Mouse (Mus musculus) lung, postnatal 36 days (tissue): ENCODE data around the gene Ubac2.

Experiments
- DNase-seq: peaks from one replicate; pipeline ENCODE4 v3.0.0; 2022; ENCODE audit warnings: mixed read lengths

The Ubac2 gene

DNA sequence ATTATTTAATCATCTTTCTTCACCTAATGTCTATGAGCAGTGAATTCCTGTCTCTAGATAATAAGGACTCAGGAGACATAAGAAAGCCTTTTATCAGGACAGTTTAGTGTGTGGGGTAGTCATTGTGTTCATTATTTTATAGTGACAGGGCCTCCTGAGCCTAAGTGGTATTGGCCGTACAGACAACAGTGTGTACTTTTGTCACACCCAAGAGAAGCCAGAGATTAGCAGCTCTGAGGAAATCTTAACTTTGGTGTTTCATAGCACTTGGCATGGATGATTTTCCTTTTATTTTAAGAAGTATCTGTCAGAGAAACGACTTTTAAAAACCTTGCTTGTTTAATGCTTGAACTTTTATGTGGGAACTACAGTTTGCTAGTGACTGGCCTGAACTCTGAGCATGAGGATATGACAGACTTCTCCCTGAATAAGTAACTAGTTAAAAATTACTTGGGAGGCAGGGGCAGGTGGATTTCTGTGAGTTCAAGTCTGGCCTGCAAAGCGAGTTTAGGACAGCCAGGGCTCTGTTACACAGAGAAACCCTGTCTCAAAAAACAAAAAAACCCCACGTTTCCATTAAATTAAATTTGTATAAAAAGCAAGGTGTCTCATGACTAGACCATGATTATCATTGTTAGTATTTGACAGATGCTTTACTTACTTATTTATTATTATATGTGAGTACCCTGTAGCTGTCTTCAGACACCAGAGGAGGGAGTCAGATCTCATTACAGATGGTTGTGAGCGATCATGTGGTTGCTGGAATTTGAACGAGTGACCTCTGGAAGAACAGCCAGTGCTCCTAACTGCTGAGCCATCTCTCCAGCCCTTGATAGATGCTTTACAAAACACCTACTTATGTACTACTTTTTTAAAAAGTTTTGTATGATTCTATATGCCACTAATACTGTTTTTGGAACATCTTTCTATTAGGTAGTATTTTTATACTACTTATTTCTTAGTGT lies 18.0 kb downstream of the Ubac2 start:
- no peak for DNase-seq

DNA sequence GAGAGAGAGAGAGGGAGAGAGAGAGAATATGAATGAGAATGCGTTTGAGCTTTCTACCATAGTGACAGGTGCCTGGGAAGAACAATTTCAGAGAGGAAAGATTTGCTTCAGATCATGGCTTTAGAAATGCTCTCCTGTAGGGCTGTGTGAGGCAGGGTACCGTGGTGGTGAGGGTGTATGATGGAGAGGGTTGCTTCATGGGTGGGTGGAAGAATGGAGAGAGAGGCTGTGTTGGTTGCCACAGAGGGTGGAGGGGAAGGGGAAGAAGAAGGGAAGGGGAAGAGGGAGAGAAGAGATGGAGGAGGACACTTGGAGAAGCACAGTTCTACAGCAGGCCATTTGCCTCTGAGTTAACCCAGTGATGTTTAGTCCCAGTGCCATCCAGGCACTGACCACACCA lies 19.4 kb downstream of the Ubac2 start:
- DNase-seq = no peak

DNA sequence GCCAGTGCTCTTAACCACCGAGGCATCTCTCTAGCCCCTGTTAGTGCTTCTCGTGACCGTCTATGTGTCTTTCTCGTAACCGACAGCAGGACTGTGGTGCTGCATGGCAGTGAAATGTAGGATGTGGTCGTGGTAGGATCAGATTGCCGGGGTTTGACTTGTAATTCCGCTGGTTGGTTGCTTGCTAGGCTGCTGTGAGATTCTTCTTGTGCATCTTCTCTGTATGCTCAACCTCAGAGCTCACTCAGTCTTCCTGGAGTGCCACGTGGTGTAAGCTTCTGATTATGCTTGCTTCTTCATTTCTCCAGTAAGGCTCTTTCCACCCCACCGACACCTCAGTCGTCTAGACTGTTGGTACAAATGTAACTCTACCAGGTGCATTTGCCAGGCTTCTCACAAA lies 20.1 kb downstream of the Ubac2 start:
- DNase-seq = no peak

DNA sequence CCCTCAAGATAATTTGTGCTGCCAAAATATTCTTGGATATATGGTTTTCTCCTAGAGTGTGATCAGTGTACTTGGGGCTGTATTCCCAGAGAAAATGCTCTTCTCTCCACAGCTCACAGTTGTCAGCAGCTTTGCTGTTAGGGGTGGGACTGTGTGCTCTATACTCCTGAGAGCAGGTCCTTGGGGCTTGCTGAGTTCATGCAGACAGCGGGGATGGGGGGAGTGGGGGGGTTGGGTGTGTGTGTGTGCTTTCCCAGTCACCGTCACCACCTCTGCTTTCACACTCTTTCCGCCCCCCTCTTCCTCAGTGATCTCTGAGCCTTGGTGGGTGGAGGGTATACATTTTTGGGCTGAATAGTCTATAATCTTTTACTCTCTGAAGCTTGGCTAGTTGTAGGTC lies 20.7 kb downstream of the Ubac2 start:
- no peak for DNase-seq

DNA sequence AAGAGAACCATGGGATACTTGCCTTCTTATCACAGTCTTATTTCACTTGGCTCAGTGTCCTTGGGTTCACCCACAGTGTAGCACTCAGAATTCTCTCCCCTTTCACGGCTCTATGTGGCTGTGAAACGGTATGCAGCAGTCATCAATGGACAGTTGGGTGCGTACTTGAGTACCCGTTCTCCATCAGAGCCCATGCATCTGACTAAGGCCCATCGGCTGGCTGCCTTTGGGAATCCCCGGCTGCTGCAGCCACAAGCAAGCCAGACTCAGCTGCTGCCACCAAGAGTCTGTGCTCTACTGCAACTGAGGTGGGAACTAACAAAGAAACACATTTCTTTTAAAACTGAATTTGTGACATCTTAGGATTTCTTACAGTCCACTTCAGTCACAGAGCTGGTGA lies 23.1 kb downstream of the Ubac2 start:
- no peak for DNase-seq

DNA sequence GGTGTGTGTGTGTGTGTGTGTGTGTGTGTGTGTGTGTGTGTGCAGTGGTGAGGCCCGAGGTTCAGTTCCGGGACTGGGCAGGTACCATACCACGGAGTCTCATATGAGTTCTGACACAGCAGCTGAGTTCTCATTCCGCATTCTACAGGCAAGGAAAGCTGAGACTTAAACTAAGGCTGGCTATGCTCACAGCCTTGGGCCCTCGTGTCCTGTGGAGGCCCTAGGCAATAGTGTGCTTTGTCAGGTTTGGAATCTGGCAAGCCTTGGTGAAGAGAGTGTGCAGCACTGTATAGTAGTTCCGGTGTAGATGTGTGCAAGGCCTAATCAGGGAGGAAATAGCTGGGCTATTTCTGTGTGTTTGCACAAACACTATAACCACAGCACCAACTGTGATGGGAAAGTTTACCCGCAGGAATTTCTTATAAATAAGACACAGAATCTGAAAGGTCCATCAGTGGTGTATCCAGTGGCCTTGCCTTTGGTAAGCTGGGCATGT lies 25.0 kb downstream of the Ubac2 start:
- no peak for DNase-seq

DNA sequence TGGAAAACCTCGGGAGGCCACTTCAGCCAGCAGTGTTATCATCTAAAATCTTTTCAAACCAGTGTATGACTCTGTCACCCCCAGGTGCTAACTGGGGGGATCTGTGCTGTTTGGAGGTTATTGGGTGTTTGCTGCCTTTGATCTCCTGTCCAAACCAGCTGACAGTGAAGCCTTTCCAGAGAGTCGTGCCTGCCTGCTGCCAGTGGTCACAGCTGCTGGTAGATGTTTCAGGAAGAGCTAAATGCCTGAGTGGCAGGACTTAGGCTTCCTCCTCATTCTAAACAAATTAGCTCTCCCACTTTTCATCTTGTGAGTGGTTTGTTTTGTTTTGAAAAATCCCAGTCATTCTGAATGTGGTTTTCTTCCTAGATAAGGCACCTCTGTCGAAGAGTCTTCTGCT lies 26.3 kb downstream of the Ubac2 start:
- DNase-seq = no peak

DNA sequence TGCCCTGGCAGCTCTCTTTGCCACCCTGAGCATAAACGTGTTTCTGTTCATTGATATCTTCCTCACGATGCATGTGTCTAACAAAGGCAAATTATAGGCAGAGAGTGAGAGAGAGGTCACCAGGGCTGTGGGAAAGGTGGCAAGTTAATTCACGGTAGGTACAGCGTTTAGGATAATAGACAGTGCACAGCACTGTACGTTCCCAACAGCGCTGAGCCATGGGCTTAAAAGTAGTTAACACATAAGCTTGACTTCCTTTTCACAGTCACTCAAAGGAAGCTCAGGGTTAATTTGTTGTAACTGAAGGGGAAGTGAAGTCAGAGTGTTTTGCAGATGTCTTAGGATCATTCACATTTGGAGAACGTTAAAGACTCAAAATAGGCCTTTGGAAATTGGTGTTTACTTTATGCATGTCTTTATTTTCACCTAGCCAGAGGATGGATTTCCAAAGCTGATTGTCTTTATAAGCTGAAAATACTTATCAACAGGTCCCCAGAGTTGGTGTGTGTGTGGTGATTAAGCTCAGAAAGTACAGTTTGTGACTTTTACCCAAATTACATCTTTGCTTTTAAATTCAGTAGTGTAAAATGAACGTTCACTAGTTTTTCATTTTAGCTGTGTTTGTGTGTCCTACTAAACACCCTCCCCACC lies 28.0 kb downstream of the Ubac2 start:
- no peak for DNase-seq

DNA sequence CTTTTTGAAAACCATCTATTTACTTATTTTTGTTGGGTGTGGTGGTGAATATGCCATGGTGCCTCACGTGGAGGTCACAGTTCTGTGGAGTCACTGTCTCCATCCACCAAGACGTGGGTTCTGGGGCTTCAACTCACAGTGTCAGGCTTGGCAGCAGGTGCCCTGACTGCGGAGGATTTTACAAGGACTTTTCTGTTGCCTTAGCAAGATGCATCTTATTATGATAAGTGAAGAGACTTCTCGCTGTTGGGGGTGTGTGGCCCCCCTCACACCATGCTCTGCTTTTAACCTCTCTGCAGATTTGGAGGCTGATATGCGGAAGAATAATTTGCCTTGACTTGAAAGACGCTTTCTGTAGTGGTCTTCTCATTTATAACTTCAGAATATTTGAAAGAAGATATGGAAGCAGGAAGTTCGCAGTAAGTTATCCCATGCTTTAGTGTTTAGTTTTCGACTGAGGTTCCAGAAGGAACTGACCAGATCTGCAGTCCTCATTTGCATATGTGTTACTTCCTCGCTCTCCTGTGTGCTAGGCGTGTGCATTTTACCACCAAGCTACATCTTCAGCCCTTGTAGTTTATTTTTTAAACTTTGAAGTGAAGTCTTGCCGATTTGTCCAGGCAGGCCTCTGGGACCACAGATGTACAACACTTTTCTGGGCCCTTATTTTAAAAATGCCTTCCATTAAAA lies 28.7 kb downstream of the Ubac2 start:
- DNase-seq = no peak

DNA sequence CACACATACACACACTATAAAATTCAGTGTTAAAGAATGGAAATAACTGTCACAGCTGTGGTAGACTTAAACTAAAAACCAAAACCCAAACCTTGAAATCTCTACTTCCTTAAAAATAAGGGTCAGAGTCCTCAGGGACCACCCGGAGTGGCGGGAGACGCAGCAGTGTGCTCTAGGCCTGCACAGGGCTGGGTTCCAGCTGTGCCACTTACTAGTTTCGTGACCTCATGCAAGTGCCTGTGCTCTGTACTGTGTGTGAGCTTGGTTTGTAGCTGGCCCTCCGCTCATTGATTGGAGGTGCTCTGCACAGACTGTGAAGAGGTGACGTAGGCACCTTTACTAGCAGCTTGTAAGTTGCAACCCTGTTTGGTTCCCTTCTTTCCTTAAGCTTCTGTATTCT lies 31.4 kb downstream of the Ubac2 start:
- DNase-seq = no peak

DNA sequence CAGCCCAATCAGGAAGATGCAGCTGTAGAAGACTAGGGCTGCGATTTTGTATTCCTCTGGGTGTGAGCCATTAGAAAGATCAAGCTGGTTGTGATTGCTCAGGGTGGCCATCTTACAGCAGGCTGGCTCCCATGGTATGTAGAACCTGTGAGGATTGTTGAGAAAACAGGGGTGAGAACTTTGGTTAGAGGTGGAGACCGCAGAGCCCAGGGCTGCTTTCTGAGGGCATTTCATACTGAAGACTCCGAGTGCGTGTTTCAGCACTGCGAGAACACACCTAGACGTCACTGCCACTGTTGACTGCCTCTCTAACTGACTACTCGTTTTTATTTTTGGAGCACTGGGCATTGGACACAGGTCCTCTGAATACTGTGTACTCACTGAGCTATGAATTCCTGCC lies 34.1 kb downstream of the Ubac2 start:
- DNase-seq = no peak

DNA sequence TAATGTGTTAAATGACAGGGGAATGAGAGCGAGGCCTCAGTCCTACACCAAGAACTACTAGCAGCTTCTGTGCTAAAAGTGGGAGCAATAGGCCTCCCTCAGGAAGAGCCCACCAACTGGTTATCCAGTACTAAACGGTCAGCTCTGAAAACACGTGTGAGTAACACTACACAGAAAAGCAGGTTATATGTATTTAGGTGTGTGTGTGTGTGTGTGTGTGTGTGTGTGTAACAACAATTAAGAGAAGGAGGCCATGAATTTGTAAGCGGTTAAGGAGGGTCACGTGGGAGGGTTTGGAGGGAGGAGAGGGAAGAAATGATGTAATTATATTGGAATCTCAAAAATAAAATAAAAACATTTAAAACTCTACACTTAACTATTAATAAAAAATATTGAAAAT lies 36.7 kb downstream of the Ubac2 start:
- DNase-seq = no peak

DNA sequence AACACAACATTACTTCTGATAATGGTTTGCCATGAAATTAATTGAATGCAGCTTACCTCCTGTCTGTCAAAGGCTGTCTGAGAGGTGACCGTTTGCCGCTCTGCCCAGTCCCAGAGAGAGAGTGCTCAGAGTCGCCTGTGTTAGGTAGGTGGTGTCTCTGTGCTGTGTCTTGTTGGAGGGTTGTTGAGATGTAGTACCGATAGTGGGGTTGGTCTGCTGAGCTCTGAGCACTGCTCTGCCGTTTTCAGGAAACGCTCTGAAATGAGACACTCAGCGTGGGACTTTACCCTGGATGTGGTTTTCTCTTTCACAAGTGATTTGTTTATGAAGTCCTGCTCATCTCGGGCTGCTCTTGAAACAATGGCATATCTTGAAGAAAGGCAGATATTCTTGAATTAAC lies 37.2 kb downstream of the Ubac2 start, which contains the start of gene Gpr18:
Gene Gpr18, minus strand, starts transcription at position 161 of the 400 bp plus-strand sequence.
- DNase-seq = peak; percentile 58

DNA sequence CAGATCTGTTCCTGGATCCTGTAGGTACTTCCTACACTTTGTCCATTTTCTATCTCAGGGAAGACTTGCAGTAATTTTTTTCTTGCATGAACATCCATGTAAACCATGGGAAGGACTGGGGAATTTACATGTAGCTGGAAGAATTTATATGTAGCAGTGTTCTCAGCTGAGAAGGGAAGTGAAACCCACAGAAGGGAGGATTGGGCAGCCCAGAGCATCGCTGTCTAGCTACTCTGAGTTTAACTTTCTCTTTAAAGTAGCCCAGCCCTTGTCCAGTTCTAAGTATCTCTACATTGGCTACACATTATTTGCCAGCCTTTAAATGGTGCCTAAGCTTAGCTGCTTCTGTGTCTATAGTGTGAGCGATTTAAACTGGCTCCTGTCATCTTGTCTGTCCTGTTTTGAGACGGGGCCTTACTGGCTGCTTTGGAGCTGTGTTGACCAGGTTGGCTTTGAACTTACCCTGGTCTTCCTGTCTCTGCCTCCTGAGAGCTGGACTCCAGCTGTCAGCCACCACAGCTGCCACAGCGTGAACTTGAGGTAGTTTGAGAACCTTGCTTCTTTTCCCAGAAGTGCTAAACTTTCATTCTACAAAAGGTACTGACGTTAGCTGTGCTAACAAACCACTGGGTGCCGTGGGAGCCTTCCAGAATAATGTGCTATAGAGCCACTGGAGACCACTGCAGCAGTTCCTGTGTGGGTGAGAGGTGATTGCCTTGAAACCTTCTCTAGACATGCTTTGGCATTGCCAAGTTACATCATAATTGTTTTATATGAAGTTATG lies 38.1 kb downstream of the Ubac2 start:
- DNase-seq = peak; percentile 37

DNA sequence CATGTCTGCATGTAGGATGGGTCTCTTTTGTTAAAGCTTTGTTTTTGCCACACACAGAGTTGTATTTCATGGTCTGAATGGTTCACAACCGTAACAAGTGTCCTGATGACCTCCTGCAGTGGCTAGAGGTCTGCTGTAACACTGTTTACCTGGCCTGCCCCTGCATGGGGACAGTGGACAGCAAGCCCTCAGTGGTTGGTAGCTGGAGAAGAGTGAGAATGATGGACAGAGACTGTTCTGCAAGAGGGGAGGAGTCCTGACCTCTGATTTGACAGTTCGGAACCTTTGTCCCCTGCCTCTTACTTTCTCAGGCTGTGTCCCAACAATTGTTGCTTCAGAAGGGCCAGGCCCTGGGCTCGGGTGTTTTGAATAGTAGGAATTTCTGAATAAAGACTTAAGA lies 39.8 kb downstream of the Ubac2 start:
- DNase-seq = no peak

DNA sequence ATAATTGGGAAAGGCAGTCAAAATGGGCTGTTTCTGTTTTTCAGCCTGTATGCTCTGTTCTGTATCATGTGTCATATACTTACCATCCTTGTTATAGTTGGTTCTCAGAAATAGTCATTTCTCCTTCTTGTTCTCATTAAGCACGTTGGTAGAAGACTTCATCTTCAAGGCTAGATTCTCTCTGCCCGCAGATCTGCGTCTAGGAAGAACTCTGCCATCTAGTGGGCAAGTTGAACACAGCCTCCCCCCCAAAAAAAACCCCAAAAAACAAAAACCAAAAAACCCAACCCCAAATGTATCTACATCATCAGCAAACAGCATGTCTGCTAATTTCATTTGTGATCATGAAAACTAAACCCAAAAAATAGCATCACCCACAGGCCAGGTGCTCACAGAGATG lies 41.3 kb downstream of the Ubac2 start:
- peak; percentile 39 for DNase-seq

DNA sequence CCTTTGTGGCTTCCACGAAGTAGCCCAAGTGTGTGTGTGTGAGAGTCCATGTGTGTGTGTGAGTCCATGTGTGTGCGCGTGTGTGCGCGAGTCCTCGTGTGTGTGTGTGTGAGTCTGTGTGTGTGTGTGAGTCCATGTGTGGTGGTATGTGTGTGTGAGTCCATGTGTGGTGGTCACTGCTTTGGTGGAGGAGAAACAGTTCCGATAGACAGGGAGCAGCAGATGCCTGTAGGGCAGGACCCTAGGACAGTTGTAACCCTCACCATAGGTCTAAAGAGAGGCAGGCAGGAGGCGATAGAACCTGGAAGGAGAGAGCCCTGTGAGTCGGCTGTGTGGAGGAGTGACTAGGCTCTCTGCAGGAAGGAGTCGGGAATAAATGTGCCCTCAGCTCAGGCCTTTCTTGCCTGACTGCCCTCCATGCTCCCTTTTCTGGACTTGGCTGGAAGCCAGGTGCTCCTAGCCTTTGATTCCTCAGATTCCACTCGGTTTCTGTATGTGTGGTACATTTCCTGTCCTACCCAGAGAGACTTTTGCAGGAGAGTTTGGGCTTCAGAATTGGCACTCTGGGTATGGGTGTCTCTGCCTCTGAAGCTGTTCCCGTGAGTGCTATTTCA lies 42.2 kb downstream of the Ubac2 start:
- no peak for DNase-seq

DNA sequence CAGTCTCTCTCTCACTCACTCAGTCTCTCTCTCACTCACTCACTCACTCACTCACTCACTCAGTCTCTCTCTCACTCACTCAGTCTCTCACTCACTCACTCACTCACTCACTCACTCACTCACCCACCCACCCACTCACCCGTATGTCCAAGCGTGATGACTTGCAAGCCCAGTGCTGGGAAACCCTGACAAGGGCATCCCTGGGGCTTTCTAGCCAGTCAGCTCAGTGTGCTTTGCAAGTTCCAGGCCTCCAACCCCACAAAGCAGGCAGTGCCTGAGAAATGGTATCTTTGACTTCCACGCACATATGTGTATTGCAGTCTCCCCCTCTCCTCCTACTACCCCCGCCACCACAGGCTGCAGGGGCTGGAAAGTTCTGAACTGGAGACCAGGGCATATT lies 43.6 kb downstream of the Ubac2 start:
- no peak for DNase-seq

DNA sequence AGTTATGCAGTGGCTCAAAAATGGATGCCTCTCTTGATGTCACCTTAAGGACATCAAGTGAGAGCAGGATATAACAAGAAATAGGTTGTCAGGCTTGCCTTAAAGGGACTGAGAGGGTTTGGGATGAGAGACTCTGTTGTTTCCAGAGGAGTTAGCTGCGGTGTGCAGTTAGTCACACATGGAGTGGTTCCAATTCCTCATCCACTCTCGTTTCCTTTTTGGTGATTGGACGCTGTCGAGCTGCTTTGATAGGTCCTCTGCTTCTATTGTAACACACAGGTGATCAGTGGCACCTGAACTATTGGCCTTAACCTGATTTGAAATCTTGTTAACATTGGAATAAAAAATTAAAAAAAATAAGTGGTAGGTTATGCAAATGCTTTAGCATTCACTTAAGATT lies 44.3 kb downstream of the Ubac2 start:
- no peak for DNase-seq

DNA sequence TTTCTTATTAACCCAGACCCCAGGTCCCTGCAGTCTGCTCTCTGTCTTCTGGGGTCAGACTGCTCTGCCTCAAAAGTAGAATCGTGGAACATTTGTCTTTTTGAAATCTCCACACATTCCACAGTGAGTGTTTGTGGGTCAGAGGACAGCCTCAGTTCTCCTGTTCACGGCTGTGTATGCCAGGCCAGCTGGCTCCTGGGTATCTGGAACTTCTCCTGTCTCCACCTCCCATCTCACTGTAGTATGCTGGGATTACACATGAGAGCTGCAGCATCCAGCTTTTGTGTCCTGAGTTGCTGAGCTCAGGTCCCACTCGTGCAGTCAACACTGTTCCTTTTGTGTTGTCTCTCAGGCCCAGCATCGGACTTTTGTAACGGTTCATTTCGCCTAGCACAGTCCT lies 46.5 kb downstream of the Ubac2 start:
- DNase-seq = no peak

DNA sequence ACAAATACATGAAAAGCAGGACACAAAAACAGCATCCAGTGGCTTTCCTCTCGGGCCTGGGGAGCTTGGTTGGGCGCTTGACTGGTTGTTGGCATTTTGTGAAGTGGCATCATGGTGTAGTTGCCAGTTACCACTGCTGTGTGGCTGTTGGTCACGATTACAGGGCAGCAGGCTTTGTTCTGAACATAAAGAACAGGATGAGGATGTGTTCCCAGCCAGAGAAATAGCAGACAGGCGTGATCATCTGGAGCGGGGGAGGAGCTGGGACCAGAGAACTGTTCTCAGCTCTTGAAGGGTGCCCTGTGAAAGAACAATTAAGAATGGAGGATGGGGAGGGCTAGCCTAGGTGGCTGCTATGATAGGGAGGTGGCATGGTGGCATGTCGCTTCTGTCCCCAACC lies 48.5 kb downstream of the Ubac2 start:
- no peak for DNase-seq

DNA sequence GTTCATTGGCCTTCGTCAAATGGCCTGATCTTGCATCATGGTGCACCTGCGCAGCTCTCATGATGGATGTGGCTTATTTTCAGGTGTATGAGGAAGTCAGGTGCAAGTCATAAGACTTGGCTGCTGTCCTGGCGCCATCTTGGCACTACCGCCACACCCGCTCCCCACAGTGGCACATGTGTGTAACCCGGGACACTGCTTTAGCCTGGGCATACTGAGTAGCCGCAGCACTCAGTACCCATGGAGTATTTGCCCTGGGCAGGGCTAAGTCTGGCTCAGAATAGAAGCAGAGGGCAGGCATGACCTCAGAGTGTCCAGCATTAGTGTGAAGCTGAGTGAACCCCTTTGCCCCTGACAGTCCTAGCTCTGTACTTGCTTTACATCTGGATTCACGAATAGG lies 49.0 kb downstream of the Ubac2 start:
- no peak for DNase-seq
